Mouse (Mus musculus) liver, adult 2 months (tissue): ENCODE measurements around the gene Esf1.

Source experiments
- CTCF ChIP-seq: fragments of 200-500 bp; IDR thresholded peaks from 2 replicates; pipeline ENCODE4 v1.5.1; 2011; ENCODE audit warnings: low read depth, low read length, control low read depth
- POLR2A ChIP-seq: fragments of 200-500 bp; IDR thresholded peaks from 2 replicates; pipeline ENCODE4 v1.6.1; 2011; ENCODE audit warnings: low read length, control low read depth; ENCODE audit not compliant: insufficient read depth; ENCODE audit errors: extremely low read depth

DNA sequence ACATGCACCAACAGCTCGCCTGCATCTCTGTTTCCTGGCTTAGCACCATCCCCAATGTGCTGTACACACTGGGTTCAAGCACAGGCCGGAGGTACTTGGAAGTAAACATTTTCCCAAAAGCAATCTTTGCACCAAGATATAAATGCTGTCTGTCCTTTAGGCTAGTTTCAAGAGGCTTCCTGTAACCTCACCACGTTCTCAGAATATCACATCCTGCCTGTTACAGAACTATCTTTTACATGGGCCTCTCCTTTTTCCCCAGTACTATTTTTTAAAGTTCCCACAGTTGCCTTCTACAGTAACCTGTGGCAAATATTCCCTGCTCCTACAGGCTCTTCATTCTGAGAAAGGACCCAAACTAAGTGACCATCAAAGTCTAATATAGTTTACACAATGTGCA lies 95.2 kb downstream of the Esf1 start:
- TF ChIP-seq CTCF (no peak), POLR2A (no peak)
